Mouse (Mus musculus): Measurements from ENCODE around the gene Hist1h4j. TPM values are rescaled to one million over a fixed set of nuclear protein-coding genes. Genes with fewer than 3 reads are reported as not detected.
"Not testable (repeated sequence)": the region's sequence is repeated elsewhere in the genome, so short reads cannot be mapped to it uniquely, and the experiment has no call there.

Hist1h4j gene
- total RNA-seq, 2 experiments from 2014 or later = 5.4 TPM

- peak; percentile 35 to 52 for DNase-seq (ENCODE audit: low spot score in 2 of 2)
Observed at GRCm38 (mm10) chr13:21779767-21780731, 45.2 kb downstream of the Hist1h4j start, which contains the start of gene Hist1h1b. TSS of gene Hist1h1b (minus strand) at chr13:21780625.

GRCm38 (mm10) chr13:21781021-21781555, 46.2 kb downstream of the Hist1h4j start:
- DNase-seq (ENCODE audit: low spot score in 2 of 2) = no peak

GRCm38 (mm10) chr13:21781639-21782038, 46.8 kb downstream of the Hist1h4j start:
- no peak for DNase-seq (ENCODE audit: low spot score in 2 of 2)

GRCm38 (mm10) chr13:21782361-21783254, 47.7 kb downstream of the Hist1h4j start:
- DNase-seq (ENCODE audit: low spot score in 2 of 2) = not testable (repeated sequence)

GRCm38 (mm10) chr13:21783255-21783617, 48.4 kb downstream of the Hist1h4j start, which contains the start of gene Hist1h3i:
TSS of gene Hist1h3i (minus strand) at chr13:21783370.
- DNase-seq (ENCODE audit: low spot score in 2 of 2) = peak in 1 of 2 experiments; percentile 45

- no peak for DNase-seq (ENCODE audit: low spot score in 2 of 2)
Observed at GRCm38 (mm10) chr13:21783734-21784161, 48.9 kb downstream of the Hist1h4j start.

- no peak for DNase-seq (ENCODE audit: low spot score in 2 of 2)
Observed at GRCm38 (mm10) chr13:21784311-21784710, 49.4 kb downstream of the Hist1h4j start.

Small RNAs within 50 kb of the gene (microRNA-seq; reads per million reads assigned to microRNA genes)
- gene Gm44357 (ENCODE audit: borderline number of aligned reads in 2 of 2) (0 reads per million in 2 experiments), gene Gm44367 (ENCODE audit: borderline number of aligned reads in 2 of 2) (0 reads per million in 2 experiments), gene Gm44454 (ENCODE audit: borderline number of aligned reads in 2 of 2) (0 reads per million in 2 experiments)

Other genes starting within 250 kb of the Hist1h4j start
- 10 to 100 TPM; 13.8 to 16.2 TPM for gene AK157302, start 239.8 kb upstream of the Hist1h4j start, total RNA-seq (2021)
- gene Gm11273, start 233.6 kb upstream of the Hist1h4j start, total RNA-seq (2021) = 100 to 1,000 TPM in 1 of 2 experiments, 10 to 100 TPM in 1; 87.5 to 171 TPM
- gene Zkscan8, start 203.9 kb upstream of the Hist1h4j start, total RNA-seq (2021) = 10 to 100 TPM; 13.5 to 15.6 TPM
- gene Olfr1366, start 192.3 kb upstream of the Hist1h4j start, total RNA-seq (2021) = not detected
- gene Olfr1535, start 175.2 kb upstream of the Hist1h4j start, total RNA-seq (2021) = not detected
- gene Olfr1364, start 153.3 kb upstream of the Hist1h4j start, total RNA-seq (2021) = not detected
- not detected for gene Olfr1362, start 121.0 kb upstream of the Hist1h4j start, total RNA-seq (2021)
- gene Olfr11, start 92.5 kb upstream of the Hist1h4j start, total RNA-seq (2021) = not detected
- not detected for gene Olfr1361, start 71.7 kb upstream of the Hist1h4j start, total RNA-seq (2021)
- not detected for gene Olfr1360, start 57.7 kb upstream of the Hist1h4j start, total RNA-seq (2021)
- gene Olfr1359, start 37.0 kb upstream of the Hist1h4j start, total RNA-seq (2021) = not detected
- 10 to 100 TPM; 21.3 to 23.3 TPM for gene Hist1h2bl, start 18.9 kb upstream of the Hist1h4j start, total RNA-seq (2021)
- gene Hist1h2ai, start 18.6 kb upstream of the Hist1h4j start, total RNA-seq (2021) = 10 to 100 TPM; 21.4 to 30.6 TPM
- 10 to 100 TPM; 25.1 to 28.5 TPM for gene Hist1h3h, start 17.4 kb upstream of the Hist1h4j start, total RNA-seq (2021)
- 1 to 10 TPM; 5.2 to 5.8 TPM for gene Hist1h2bm, start 13.0 kb upstream of the Hist1h4j start, total RNA-seq (2021)
- 10 to 100 TPM; 76.7 to 88.9 TPM for gene Hist1h4k, start 15.4 kb downstream of the Hist1h4j start, total RNA-seq (2021)
- gene Hist1h2ak, start 18.8 kb downstream of the Hist1h4j start, total RNA-seq (2021) = 1 to 10 TPM; 7.9 to 8.1 TPM
- 10 to 100 TPM; 11.4 to 15.3 TPM for gene Hist1h2bn, start 19.1 kb downstream of the Hist1h4j start, total RNA-seq (2021)
- 10 to 100 TPM in 1 of 2 experiments, 1 to 10 TPM in 1; 8.8 to 12.2 TPM for gene Hist1h1b, start 45.6 kb downstream of the Hist1h4j start, total RNA-seq (2021)
- 10 to 100 TPM; 21.8 to 29.9 TPM for gene Hist1h3i, start 48.3 kb downstream of the Hist1h4j start, total RNA-seq (2021)
- gene Hist1h2an, start 52.2 kb downstream of the Hist1h4j start, total RNA-seq (2021) = 1 to 10 TPM; 2.5 to 4.4 TPM
- 1 to 10 TPM; 5.8 to 8.9 TPM for gene Hist1h2bp, start 52.4 kb downstream of the Hist1h4j start, total RNA-seq (2021)
- gene Hist1h2bq, start 75.1 kb downstream of the Hist1h4j start, total RNA-seq (2021) = 10 to 100 TPM; 45.1 to 68.5 TPM
- 10 to 100 TPM in 1 of 2 experiments, 1 to 10 TPM in 1; 3.6 to 44.2 TPM for gene Hist1h2ao, start 75.4 kb downstream of the Hist1h4j start, total RNA-seq (2021)
- 100 to 1,000 TPM; 185 to 195 TPM for gene Hist1h4m, start 76.7 kb downstream of the Hist1h4j start, total RNA-seq (2021)
- gene Hist1h4n, start 97.1 kb downstream of the Hist1h4j start, total RNA-seq (2021) = 10 to 100 TPM; 33.0 to 84.6 TPM
- 10 to 100 TPM in 1 of 2 experiments, 1 to 10 TPM in 1; 8.6 to 29.1 TPM for gene Hist1h2ap, start 98.4 kb downstream of the Hist1h4j start, total RNA-seq (2021)
- 10 to 100 TPM; 43.9 to 68.8 TPM for gene Hist1h2br, start 98.7 kb downstream of the Hist1h4j start, total RNA-seq (2021)
- gene Zfp184, start 210.0 kb downstream of the Hist1h4j start, total RNA-seq (2021) = 1 to 10 TPM in 1 of 2 experiments, under 1 TPM in 1; 0.80 to 1.5 TPM
- gene Pom121l2, start 246.1 kb downstream of the Hist1h4j start, total RNA-seq (2021) = not detected